Mouse (Mus musculus) heart, postnatal 4 days (tissue): ENCODE measurements at regions not wholly inside any gene's neighbourhood (a gene's known extent, or its start where the extent isn't known, plus 50 kb on each side); places are given as distances from the start of the nearest gene placed in this dataset.
A peak's percentile ranks its signal among the peaks of the same experiment; 100 is the strongest.

Experiments
- DNase-seq: peaks from one replicate; pipeline ENCODE4 v3.0.0; 2021

DNA sequence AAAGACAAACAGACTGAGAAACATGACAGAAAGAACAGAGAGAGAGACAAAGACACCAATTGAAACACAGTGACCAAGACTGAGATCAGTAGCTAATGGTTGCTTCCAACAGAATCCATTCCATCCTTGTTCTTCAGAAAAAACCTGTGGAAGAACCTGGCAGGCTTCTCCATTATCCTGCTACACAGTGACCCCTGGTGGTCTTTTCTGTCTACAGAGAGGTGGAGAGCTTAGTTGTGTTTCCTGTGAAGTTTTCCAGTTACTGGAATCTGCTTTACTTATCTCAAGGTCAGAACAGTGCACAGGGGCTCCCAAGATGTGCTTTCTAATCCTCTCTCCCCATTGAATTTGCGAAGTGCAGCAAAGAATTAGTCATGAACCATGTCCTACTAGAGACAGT is 339.1 kb upstream of the Msl3l2 start:
- peak; percentile 67 for DNase-seq

GRCm38 (mm10) chr10:55769642-55770041 is 337.1 kb upstream of the Msl3l2 start:
- DNase-seq = no peak

DNA sequence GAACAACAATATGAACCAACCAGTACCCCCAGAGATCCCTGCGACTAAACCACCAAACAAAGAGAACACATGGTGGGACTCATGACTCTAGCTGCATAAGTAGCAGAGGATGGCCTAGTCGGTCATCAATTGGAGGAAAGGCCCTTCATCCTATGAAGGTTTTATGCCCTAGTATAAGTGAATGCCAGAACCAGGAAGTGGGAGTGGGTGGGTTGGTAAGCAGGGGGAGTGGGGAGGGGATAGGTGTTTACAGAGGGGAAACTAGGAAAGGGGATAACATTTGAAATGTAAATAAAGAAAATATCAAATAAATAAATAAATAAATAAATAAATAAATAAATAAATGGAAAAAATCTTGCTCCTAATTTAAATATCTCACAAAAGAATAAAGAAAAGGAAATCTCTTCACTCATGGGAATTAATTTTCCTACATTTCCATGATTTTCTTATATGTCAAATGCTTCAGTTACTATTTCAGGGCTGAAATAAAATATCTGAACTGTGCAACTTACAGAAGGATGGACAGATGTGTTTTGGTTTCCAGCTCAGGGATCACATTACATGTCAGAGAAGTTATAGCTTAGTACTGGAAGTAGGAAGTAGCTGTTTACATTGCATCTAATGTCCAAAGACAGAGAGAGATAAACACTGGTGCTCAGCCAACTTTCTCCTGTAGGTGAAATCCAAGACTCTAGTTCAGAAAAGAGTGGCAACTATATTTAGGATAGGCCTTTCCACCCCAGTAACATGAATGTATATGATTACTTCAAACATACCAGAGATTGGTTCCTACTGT is 323.8 kb upstream of the Msl3l2 start:
- DNase-seq = no peak

DNA sequence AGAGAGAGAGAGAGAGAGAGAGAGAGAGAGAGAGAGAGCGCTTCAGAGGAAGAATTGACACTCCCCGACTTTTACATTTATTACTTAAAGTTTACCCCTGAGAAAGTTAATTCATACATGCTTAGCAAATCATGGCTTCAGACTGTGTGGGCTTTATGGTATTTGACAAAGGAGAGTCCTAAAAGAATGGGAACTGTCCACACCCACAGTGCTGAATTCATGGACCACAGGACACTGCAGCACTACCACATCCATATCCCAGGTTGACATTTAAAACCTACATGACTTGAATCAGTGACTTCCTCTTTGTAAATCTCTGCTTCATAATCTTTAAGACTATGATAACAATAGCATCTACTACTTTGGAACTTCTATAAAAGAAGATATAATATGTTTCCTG is 292.8 kb upstream of the Msl3l2 start:
- peak; percentile 17 for DNase-seq

- no peak for DNase-seq
These were observed 255.4 kb upstream of the Msl3l2 start for GRCm38 (mm10) chr10:55851361-55851760.

- DNase-seq = no peak
These were observed 214.1 kb upstream of the Msl3l2 start for GRCm38 (mm10) chr10:55892606-55893005.

DNA sequence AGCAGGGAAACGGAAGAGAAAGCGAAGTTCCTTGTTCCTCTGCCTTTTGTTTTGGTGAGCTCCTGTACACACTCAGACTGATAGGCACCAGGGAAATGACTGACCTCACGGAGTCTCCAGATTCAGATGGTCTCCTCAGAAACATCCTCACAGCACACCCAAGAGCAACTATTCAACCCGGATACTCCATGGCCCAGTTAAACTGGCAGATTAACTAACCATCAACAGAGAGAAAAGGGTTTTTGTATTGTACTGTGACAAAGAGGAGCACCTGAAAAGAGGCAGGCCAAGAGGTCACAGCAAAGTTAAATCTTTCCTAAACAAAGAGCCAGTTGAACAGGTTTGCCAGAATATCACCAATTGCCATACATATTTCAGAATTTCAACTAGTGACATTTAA is 177.6 kb upstream of the Msl3l2 start:
- no peak for DNase-seq

DNA sequence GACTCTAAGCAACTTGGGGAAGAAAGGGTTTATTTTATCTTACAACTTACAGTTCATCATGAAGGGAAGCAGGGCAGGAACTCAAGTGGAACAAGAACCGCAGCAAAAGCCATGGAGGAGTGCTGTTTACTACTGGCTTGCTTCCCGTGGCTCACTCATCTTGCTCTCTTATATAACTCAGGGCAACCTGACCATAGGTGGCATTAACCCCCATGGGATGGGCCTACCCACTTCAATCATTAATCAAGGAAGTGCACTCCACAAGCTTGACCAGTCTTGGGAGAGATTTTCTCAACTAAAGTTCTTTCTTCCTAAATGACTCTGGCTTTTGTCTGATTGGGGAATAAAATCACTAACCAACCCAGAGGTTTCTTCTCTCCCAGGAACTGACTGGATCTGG is 172.7 kb upstream of the Msl3l2 start:
- no peak for DNase-seq

GRCm38 (mm10) chr10:55935447-55935846 is 171.3 kb upstream of the Msl3l2 start:
- no peak for DNase-seq

- DNase-seq = no peak
These were observed 144.0 kb upstream of the Msl3l2 start for GRCm38 (mm10) chr10:55962627-55963203.
